Mouse (Mus musculus) kidney, adult 2 months (tissue): ENCODE results near the gene Atg3. TPM values are rescaled to one million over a fixed set of nuclear protein-coding genes. Genes with fewer than 3 reads are reported as not detected.

Source experiments
- DNase-seq: peaks from one replicate; pipeline ENCODE4 v3.0.0; 2021
- H3K27ac ChIP-seq: fragments of 200-500 bp; 2 replicates; pipeline ENCODE4 v1.5.1; 2012; ENCODE audit warnings: low read depth, low read length, control low read depth, inconsistent platforms; ENCODE audit not compliant: insufficient read depth
- H3K27me3 ChIP-seq: fragments of 200-500 bp; replicated peaks from 2 replicates; pipeline ENCODE4 v1.6.1; 2012; ENCODE audit warnings: mild to moderate bottlenecking, moderate library complexity, low read length, inconsistent platforms; ENCODE audit not compliant: control insufficient read depth, insufficient read depth
- H3K36me3 ChIP-seq: fragments of 200-500 bp; 2 replicates; pipeline ENCODE4 v1.6.1; 2012; ENCODE audit warnings: mild to moderate bottlenecking, moderate library complexity, low read length, inconsistent platforms; ENCODE audit not compliant: control insufficient read depth, insufficient read depth
- H3K4me1 ChIP-seq: fragments of 200-500 bp; 2 replicates; pipeline ENCODE4 v1.6.1; 2011; ENCODE audit warnings: low read length; ENCODE audit not compliant: control insufficient read depth, insufficient read depth
- H3K4me3 ChIP-seq: fragments of 200-500 bp; 2 replicates; pipeline ENCODE4 v1.5.1; 2011; ENCODE audit warnings: mild to moderate bottlenecking, low read depth, low read length, control low read depth; ENCODE audit not compliant: insufficient read depth
- CTCF ChIP-seq: fragments of 200-500 bp; conservative IDR thresholded peaks from 2 replicates; pipeline ENCODE4 v1.5.1; 2011; ENCODE audit warnings: low read depth, mild to moderate bottlenecking, control low read depth, low read length, moderate library complexity, mixed read lengths; ENCODE audit not compliant: insufficient read depth, insufficient read length
- POLR2A ChIP-seq: fragments of 200-500 bp; IDR thresholded peaks from one replicate; pipeline ENCODE4 v1.6.1; 2011; ENCODE audit warnings: low read depth, low read length, control low read depth
- WGBS: fragments of 180-500 bp; shearing (Covaris S2); methylation state at CpG from one replicate; pipeline ENCODE4 v1.1.7; 2018; 5-methylcytosine and 5-hydroxymethylcytosine counted together
- polyA plus RNA-seq: library from polyadenylated mRNA; depleted of rRNA; stranded (reverse); fragments of >200 nt; gene quantifications from 2 replicates; pipeline ENCODE4 v1.2.3, GENCODE M21; 2012

Gene Atg3
- polyA plus RNA-seq, 1 experiment = 18.1 TPM

GRCm38 (mm10) chr16:45154741-45155250, 3.8 kb upstream of the Atg3 start:
- TF ChIP-seq POLR2A (no peak), CTCF (no peak)
- 44% methylated on average over 3 of the region's 3 CpGs for WGBS
- Histone ChIP-seq H3K4me1 (no peaks in the 10 kb centered on the region; the same call in 1 of the 2 replicates), H3K4me3 (no peak overlapping the region), H3K27me3 (no peaks in the 10 kb centered on the region), H3K27ac (peak overlapping the region; percentile 20; the same call in 1 of the 2 replicates), H3K36me3 (peaks cover 2% of the 10 kb centered on the region)
- DNase-seq = peak; percentile 70

- H3K4me3 ChIP-seq = peak overlapping the region; percentile 82
- no peaks in the 10 kb centered on the region for H3K27me3 ChIP-seq
- no peak for TF ChIP-seq CTCF
- no peak for TF ChIP-seq POLR2A
- 1% methylated on average over 20 of the region's 20 CpGs for WGBS
- no peaks in the 10 kb centered on the region for H3K36me3 ChIP-seq
- DNase-seq = peak; percentile 82
- peaks cover 3% of the 10 kb centered on the region; the same call in 1 of the 2 replicates for H3K4me1 ChIP-seq
- peak overlapping the region; percentile 84 for H3K27ac ChIP-seq
These were observed 456 bp upstream of the Atg3 start for GRCm38 (mm10) chr16:45158136-45158521.

- Histone ChIP-seq H3K4me3 (peak overlapping the region; percentile 82), H3K27ac (peak overlapping the region; percentile 81), H3K36me3 (no peaks in the 10 kb centered on the region), H3K4me1 (peaks cover 3% of the 10 kb centered on the region; the same call in 1 of the 2 replicates), H3K27me3 (no peaks in the 10 kb centered on the region)
- WGBS = under 1% methylated on average over 11 of the region's 11 CpGs
- no peak for DNase-seq
- TF ChIP-seq POLR2A (no peak), CTCF (no peak)
These were observed 768 bp downstream of the Atg3 start for GRCm38 (mm10) chr16:45159389-45159716.

- 54% methylated on average over 2 of the region's 2 CpGs for WGBS
- H3K4me3 ChIP-seq = no peak overlapping the region
- H3K27ac ChIP-seq = no peak overlapping the region; the same call in 1 of the 2 replicates
- TF ChIP-seq POLR2A (no peak), CTCF (no peak)
- H3K36me3 ChIP-seq = peaks cover 5% of the 10 kb centered on the region
- peak; percentile 40 for DNase-seq
- no peaks in the 10 kb centered on the region for H3K27me3 ChIP-seq
- H3K4me1 ChIP-seq = peaks cover 10% of the 10 kb centered on the region; the same call in 1 of the 2 replicates
These were observed 20.0 kb downstream of the Atg3 start for GRCm38 (mm10) chr16:45178552-45178951.

GRCm38 (mm10) chr16:45181824-45182223, 23.2 kb downstream of the Atg3 start:
- H3K36me3 ChIP-seq = peaks cover 6% of the 10 kb centered on the region
- H3K27ac ChIP-seq = no peak overlapping the region
- WGBS = 92% methylated on average over 5 of the region's 5 CpGs
- no peak overlapping the region for H3K4me3 ChIP-seq
- peaks cover 3% of the 10 kb centered on the region; the same call in 1 of the 2 replicates for H3K4me1 ChIP-seq
- DNase-seq = no peak
- TF ChIP-seq POLR2A = no peak
- no peak for TF ChIP-seq CTCF
- no peaks in the 10 kb centered on the region for H3K27me3 ChIP-seq

- Histone ChIP-seq H3K27me3 (no peaks in the 10 kb centered on the region), H3K4me1 (no peaks in the 10 kb centered on the region), H3K36me3 (peaks cover 4% of the 10 kb centered on the region), H3K4me3 (no peak overlapping the region), H3K27ac (no peak overlapping the region)
- WGBS = 3% methylated on average over 1 of the region's 1 CpGs
- TF ChIP-seq CTCF (peak; percentile 79), POLR2A (no peak)
- peak; percentile 79 for DNase-seq
These were observed 34.0 kb downstream of the Atg3 start for GRCm38 (mm10) chr16:45192613-45193012.

- 35% methylated on average over 6 of the region's 6 CpGs for WGBS
- H3K4me1 ChIP-seq = no peaks in the 10 kb centered on the region
- H3K36me3 ChIP-seq = no peaks in the 10 kb centered on the region
- no peak for TF ChIP-seq POLR2A
- peak; percentile 50 for TF ChIP-seq CTCF
- no peak overlapping the region for H3K27ac ChIP-seq
- H3K4me3 ChIP-seq = no peak overlapping the region
- peak; percentile 78 for DNase-seq
- H3K27me3 ChIP-seq = no peaks in the 10 kb centered on the region
These were observed 38.2 kb downstream of the Atg3 start for GRCm38 (mm10) chr16:45196816-45197215.

GRCm38 (mm10) chr16:45201395-45201794, 42.8 kb downstream of the Atg3 start:
- TF ChIP-seq POLR2A (no peak), CTCF (no peak)

More at GRCm38 (mm10) chr16:45201395-45201794, 42.8 kb downstream of the Atg3 start:
- Histone ChIP-seq H3K36me3 (no peaks in the 10 kb centered on the region), H3K27ac (no peak overlapping the region), H3K27me3 (no peaks in the 10 kb centered on the region), H3K4me3 (no peak overlapping the region), H3K4me1 (no peaks in the 10 kb centered on the region)
- no peak for DNase-seq
- WGBS = 96% methylated on average over 2 of the region's 2 CpGs
